Mouse (Mus musculus) adrenal gland (tissue): ENCODE results near the gene Fgd1.

ENCODE experiments used
- intact Hi-C: fragments of 180-260 bp; cut with DNase I; formaldehyde crosslinking; loops from one replicate; pipeline ENCODE4 v1.15.1; 2025
- long read RNA-seq, 2 experiments: library from polyadenylated mRNA; unstranded; transcript quantifications; one replicate each; pipeline ENCODE4 v2.0.0; 2020; ENCODE audit warnings: borderline replicate concordance in 1 of 2; ENCODE audit not compliant: insufficient replicate concordance in 1 of 2

Fgd1 gene
- long read RNA-seq, experiment 1, partial matches to known transcripts, result 3 of 8 reads
- long read RNA-seq, experiment 1, other reads (novel, unspliced or antisense), result 5 of 8 reads
- long read RNA-seq, experiment 2, full-length matches to known transcripts, result 1 of 10 reads
- long read RNA-seq, experiment 2, partial matches to known transcripts, result 3 of 10 reads
- long read RNA-seq, experiment 2, other reads (novel, unspliced or antisense), result 6 of 10 reads

DNA sequence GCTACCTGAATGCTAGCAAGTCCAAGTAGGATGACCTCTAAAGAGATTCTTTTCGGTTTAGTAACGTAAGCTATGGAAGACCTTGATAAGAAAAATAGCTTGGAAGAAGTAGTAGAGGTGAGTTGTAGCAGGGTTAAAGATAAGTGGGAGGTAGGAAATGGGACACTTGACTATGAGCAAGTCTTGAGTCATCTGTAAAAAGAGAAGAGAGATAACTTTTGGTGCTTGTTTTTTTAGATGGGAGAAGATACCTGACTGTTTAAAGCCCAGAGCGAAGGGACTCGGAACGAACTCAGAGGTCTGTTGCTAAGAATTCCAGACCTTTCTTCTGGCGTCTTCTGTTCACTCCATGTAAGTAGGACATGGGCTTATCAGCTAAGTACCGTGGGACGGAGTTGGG is at the start of gene Fgd1:
Gene Fgd1, plus strand, starts transcription at position 301 of the 400 bp plus-strand sequence.
- intact Hi-C loops, result no loop called here

DNA sequence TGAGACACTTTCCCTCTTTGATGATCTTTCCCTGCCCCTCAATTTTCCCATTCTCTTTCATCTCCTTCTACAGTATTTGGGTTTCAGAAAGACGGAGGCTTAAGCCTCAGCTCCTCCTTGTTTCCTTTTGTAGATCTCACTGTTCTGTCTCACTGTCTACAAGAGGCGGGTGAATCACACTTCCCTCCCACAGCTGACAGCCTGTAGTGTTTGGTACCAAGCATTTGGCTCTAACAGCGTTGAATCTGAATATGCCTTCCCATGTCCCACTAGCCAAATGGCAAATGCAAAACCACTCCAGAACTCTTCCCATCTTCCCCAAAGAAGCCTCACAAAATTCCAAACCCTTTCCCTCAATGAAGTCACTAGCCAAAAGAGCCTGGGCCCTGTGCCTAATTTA is 49.2 kb upstream of the Fgd1 start:
- intact Hi-C loops, result no loop called here

DNA sequence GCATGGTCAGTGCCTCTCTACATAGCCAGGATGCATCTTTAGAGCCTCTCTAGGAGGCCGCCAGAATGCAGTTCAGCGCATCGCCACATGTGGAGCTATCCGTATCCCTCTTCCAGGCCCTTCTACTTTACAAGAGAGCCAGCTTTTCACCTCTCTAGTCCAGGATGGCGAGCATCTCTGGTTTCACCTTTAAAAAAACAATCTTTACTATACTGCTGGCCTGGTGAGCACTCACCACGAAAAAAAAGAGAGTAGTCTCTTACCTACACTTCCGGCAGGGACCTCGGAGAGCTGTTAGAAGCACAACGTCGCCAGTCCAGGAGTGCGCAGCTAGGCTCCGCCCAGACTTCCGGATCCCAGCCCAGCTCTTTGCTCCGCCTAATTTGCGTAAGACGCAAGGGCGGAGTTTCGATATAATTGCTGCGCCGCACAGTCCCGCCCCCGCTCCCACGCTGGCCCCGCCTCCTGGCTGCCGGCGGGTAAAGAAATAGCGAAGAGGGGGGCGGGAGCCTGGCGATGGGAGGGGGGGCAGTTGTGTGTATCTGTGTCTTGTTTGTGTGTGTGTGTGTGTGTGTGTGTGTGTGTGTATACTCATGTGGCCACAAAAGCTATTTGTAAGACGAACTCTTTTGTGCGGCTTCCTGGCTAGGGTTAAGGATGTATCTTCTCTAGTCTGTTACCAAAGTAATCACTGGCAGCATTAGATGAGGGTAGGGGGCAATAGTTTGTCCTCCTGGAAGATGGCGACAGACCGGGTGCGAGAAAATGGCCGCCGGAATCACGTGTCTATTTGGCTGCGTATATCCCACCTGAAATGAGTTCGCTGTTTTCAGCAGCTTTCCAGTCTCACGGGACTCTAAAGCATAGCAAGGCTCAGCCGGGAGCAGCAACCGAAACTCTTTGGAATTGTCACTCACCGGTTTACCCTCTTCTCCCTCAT is 28.7 kb upstream of the Fgd1 start, which contains the start of gene Gnl3l:
Gene Gnl3l, minus strand, starts transcription at position 385 of the 940 bp plus-strand sequence.
- intact Hi-C loops, result no loop called here

DNA sequence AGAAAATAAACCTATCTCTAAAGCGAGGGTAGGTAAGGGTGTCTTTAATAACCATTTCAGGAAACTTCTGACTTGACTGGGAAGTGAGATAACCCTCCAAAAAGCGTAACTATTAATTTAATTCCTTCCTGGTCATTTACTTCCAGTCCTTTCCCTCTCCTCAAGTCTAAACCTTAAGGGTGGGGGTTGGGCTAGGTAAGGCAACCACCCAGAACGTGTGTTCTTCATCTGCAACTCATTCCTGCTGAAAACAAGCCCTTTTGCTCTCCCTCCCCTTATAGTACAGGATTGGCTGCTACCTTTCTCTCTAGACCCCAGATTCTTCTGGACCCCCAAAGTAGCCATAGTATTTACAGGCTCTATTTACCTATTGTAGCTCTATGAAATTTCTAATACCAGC is 28.1 kb upstream of the Fgd1 start:
- intact Hi-C loops, result no loop called here

DNA sequence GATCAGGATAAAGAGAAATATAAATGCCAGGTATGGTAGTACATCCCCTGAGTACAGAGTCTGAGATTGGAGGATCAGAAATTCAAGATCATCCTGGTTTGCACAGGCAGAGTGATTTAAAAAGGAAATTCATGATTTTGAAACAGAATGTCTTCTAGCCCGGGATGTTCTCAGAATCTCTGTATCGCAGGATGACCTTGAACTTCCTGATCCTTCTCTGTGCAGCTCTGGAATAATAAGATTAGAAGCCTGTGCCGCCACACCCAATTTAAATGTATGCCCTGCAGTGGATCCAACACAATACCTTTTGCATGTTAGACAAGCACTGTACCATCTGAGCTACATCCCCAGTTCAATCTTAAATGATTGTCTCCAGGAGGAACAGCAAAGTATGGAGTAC is 27.2 kb upstream of the Fgd1 start:
- intact Hi-C loops, result no loop called here

DNA sequence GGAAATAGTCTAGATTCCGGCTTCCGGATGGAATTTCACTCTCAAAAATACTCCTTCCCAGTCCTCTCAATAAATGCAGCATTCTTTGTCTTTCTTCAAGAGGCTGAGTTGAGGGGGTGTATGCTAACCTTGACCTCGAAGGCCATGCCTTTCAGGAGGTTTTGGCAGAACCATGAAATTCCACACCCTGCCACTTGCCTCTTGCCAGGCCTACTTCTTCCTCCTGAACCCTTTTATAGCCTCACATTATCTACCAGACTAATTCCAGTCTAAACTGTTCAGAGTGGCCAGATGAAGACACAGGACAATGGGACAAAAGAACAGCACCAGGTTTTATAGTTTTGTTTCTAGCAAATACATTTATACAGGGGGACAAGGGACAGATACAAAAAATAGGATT is 14.6 kb upstream of the Fgd1 start:
- intact Hi-C loops, result no loop called here

DNA sequence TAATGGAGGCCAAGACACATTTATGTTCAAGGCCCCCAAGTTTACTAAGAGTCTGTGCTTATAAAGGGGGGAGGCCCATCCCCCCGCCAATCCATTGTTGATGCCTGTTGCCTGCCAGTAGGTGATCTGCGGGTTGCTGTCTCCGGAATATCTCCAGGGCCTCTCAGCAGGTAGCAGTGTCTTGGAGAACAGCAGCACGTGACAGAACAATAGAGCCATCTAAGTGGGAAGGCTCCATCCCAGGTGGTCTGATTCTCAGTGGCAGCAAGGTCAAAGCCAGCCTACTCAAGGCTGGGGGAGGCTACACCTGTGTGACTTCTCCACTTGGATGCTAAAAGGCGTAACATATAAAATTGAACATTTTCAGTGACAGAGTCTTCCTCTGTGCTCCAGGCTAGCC is 4.7 kb upstream of the Fgd1 start:
- intact Hi-C loops, result no loop called here

DNA sequence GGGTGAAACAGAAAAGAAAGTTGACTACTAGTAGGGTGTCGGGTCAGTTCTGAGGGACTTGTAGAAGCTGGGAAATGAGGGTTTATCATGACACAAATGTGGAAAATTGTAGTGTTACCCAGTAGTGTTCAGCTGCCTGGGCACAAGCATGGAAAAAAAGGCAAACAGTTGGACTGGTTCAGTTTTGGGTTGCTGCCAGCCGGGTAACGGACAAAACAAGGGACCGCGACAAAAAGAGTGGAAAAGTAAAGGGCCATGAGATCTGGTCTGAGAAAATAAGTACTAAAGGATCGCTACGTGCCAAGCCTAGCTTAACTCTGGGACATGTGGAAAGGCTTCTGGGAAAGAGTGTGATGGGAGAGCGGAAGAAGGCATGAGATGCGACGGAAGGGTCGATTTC is 371 bp downstream of the Fgd1 start:
- intact Hi-C loops, result no loop called here

DNA sequence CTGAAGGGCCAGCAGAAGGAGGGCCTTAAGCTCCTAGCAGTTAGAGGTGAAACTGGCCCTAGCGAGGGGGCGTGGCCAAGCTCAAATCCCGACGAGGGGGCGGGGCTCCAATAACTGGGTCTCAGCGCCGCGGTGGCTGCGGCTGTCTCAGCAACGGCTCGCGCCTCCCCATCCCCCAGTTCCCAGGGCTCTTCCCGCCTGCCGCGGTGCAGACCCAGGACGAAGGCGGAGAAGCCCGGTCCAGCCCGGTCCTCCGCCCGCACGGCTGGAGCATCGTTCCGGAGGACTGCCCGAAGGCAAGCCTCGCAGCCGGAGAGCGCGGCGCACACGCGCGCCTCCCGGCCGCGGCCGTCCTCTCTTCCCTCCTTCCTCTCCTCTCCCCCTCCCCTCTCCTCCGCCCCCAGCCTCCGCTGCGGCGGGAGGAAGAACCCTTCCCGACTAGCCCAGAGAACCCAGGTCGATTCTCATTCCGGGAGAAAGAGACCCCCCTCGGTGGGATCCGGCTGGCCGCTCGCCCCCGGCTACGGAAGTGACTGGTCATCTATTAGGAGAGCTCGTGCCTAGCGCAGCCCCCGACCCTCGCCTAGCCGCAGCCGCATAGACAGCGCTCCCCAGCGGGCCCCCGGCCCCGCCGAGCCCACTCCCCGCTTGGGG is 954 bp downstream of the Fgd1 start:
- intact Hi-C loops, result no loop called here

DNA sequence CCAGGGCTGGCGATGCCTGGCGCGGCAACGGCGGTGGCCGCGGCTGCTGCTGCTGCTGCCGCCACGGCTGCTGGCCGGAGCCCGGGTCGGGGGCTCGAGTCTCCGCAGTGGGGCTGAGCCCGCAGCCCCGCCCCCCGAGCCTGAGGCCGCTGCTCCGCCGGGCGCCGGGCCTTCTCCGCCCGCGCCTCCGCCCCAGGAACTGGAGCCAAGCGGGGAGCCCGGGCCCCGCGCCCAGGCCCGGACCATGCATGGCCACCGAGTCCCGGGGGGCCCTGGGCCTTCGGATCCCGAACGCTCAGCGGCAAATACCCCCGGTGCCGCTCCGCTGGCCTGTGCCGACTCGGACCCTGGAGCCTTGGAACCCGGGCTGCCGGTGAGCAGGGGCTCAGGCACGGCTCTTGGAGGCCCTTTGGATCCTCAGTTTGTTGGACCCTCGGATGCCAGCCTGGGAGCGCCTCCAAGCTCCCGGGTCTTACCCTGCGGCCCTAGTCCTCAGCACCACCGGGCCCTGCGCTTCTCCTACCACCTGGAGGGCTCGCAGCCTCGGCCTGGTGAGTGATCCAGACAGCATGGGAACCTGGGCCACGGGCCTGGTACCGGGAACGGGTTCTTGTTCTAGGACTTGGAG is 1.6 kb downstream of the Fgd1 start:
- intact Hi-C loops, result no loop called here

DNA sequence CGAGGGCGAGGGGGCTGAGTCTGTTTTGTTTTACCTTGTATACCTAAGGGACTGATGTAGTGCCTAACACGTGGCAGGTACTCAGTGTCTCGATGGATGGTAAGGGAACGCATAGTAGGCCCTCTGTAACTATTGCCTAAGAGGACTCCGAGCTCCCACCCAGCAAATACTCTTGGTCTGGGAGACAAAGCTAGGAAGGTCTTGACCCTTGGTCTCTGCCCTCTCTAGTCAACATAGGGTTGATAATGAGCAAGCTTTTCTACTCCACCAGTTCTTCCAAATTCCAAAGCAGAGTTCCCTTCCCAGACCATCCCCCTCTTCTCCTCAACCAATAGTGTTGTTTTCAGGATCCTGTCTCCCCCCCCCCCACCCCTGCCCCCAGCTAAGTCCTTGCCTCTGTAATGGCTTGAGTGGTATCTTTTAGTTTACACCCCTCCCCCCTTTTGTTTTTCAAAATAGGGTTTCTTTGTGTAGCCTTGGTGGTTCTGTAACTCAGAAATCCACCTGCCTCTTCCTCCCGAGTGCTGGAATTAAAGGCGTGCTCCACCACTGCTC is 3.8 kb downstream of the Fgd1 start:
- intact Hi-C loops, result no loop called here

DNA sequence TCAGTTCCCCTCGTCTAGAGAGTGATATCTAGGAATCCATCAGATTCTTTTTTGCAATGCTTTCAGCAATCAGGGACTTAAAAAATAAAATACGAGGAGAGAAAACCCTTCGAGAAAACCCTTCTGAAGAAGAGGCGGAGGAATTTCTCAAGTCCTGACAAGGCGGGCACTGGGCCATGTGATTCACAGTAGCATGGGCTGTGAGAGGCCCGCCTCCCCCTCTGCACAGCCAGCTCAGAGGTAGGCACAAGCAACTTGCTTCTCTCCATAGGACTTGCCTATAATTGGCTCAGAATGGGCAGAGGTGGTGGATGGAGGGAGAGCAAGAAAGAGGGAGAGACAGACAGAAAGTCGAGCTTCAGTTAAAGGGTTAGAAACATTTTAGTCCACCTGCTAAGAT is 4.4 kb downstream of the Fgd1 start:
- intact Hi-C loops, result no loop called here

DNA sequence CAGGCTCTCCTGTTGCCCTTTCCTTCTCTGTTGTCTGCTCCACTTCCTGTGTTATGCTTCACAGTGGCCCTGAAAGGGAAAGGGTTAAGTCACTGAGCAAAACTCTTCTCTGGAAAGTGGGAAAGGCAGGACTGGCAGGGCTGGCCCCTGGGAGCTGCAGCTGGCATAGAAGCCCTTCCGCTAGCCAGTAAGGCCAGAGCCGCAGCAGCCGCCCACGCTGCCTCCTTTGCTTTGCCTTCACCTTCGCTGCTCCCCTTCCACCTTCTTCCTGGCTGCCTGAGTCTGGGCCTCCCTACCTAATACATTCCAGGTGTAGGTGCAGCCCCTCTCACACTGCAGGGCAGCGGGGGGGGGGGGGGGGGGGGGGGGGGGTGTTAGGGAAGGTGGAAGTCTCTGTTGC is 8.5 kb downstream of the Fgd1 start:
- intact Hi-C loops, result no loop called here

DNA sequence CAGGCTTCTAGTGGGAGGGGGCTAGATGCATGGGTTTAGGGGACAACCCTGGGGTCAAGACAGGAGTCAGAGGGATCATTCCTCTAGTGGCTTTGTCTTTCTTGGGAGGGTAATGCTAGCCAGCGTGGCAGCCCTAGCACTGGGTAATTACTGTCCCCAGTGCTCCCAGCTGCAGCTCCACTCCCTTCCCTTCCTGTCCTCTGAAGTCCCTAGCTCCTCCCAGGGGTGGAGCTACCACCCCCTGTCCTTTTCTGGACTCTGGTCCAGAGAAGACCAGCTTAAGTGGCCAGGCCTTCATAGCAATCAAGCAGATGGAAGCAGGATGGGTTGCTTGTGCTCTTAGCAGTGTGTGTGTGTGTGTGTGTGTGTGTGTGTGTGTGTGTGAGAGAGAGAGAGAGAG is 9.6 kb downstream of the Fgd1 start:
- intact Hi-C loops, result no loop called here

DNA sequence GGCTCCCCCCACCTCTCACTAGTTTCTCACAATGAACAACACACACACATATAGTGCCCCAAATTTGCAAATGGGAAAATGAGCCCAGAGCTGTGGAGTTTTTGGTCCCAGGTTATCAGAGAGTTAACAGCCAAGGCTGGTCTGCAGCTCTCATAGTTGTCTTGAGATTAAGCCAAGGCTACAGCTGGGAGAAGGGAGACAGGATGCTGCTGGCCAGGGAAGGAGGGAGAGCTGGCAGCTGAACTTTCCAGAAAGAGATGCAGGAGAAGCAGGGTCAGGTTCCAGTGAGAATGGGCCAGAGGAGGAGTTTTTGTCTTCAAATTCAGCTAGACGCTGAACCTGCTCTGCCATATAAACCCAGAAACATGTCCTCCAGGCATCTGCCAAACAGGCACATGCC is 13.4 kb downstream of the Fgd1 start:
- intact Hi-C loops, result no loop called here

DNA sequence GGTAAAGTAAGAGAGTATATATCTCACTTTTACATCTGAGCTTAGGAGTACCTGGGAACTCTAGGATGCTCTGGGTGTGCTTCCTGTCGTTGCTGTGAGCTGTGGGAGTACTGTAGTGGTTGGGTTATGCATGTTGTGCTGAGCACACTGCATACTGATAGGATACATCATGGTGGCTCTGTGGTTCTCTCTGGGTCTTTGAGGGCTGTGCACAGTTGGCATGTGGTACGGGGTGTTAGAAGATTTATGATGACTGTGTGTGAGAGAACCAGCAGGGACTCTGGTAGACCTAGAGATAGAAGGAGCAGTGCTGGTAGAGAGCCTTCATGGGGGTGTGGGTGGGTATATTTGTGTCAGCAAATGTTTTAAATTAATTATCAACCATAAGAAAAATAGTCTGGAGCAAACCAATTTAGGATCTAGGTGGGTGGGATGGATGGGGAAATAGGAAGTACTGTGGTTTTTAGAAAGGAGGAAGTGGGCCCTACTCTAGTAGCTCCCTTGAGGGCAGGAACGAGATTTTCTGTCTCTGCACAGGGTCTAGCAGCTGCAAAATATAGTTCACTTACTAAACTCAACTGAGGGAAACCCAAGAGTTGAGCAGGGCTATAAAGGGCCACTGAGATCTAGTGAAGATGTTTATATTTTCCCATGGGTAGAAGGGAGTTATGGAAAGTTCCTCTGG is 15.8 kb downstream of the Fgd1 start:
- intact Hi-C loops, result no loop called here

DNA sequence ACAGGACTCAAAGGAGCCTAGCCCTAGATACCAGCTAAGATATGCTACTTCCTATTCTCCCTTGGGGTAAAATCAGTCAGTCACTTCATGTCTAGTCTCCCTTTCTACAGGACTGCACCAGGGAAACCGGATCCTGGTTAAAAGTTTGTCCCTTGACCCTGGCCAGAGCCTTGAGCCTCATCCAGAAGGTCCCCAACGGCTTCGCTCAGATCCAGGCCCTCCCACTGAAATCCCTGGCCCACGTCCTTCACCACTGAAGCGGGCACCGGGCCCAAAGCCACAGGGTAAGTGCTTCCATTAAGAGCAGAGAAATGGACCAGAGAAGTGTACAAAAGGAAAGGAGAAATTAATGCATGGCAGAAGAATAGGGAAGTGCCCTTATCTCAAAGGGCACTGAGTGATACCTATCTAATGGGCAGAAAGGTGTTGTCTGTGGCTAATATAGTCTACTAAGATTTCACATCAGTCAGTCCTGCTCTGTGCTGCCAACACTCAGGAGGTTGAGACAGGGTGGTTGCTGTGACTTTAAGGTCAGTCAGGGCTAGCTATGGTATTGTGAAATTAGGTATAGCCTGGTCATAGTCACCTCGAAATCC is 20.2 kb downstream of the Fgd1 start:
- intact Hi-C loops, result no loop called here

DNA sequence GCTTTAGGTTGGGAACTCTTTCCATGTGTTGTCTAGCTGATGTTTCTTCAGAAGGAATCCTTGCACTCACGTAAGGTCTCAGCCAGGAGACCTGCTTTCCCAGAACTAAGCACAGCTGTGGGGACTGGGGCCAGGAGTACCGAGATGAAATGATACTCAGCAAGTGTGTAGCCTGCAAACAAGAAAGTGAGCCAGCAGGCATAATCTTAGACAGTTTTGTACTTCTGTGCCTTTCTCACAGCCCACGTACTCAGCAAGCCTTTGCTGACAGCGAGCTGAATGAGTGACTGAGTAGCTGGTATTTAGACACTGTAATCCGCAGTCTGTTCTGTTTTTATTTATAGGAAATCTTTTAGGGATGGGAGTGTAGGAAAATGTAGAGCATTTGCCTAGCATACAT is 21.9 kb downstream of the Fgd1 start:
- intact Hi-C loops, result no loop called here

DNA sequence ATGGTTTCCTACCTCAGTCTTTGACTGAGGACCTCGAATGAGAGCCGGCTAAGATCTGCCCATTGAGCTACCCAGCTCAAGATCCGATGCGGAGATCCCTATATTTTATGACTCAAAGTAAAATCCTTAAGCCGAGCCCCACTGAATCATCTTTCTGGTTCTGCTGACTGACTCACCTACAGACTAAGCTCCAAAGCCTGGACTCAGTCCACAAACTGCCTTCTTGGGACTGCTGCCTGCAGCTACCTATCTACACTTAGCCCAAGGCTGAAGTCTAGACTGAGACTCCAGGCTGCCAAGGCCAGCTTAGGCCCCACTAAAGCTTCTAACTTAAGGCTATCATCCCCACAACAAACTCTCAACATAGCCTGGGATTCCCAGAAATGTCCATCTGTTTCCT is 30.1 kb downstream of the Fgd1 start:
- intact Hi-C loops, result no loop called here

DNA sequence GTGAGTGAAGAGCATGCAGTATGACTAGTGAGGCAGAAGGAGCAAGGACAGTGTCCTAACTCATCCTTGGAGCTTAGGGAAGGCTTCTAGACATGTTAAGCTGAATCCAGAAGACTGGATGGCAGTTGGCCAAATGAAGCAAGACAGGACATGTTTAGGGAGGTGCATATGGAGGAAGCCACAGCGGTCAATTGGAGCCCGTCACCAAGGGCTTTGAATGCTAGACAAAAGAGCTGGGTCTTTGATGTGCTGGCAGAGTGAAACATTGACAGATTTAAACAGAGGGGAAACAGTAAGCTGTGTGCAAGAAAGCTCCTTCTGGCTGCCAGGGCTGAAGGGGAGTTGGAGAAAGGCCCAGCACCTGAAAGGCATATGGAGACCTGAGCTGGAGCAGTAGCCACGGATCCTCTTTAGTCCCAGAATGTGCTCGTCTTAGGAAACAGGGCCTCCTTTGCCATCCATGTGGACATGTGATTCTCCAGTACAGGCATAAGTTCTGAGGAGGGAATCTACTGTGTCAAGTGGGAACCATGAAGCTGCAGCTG is 31.1 kb downstream of the Fgd1 start:
- intact Hi-C loops, result no loop called here
